Mouse (Mus musculus) layer of hippocampus, adult 8-10 months (tissue): ENCODE measurements at regions not wholly inside any gene's neighbourhood (a gene's known extent, or its start where the extent isn't known, plus 50 kb on each side); places are given as distances from the start of the nearest gene placed in this dataset.

Experiments
- DNase-seq, 2 experiments: peaks; one replicate each; pipeline ENCODE4 v3.0.0; 2022; ENCODE audit warnings: low spot score in 2 of 2

DNA sequence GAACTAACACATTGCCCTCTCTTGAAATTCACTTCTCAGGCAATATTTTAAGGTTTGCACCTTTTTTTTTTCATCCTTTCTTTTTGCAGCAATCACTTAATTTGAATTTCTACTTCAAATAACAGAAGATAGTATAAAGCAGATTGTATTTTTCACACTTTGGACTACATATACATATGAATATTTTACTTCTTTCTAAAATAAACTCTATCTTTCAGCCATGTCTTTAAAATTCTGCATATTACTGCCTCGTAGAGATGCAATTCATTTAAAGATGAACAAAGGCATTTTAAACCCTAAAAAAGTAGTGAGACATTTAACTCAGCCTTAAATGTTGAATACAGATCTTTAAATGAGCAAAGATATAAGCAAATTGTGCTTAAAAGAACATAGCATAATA lies 739.1 kb upstream of the Cdh10 start:
- no peak for DNase-seq
